Mouse (Mus musculus) right cerebral cortex, postnatal 4 days (tissue): ENCODE data around the gene Cep170b.

Source experiments
- DNase-seq: peaks from one replicate; pipeline ENCODE4 v3.0.0-alpha.2; 2022

The Cep170b gene

DNA sequence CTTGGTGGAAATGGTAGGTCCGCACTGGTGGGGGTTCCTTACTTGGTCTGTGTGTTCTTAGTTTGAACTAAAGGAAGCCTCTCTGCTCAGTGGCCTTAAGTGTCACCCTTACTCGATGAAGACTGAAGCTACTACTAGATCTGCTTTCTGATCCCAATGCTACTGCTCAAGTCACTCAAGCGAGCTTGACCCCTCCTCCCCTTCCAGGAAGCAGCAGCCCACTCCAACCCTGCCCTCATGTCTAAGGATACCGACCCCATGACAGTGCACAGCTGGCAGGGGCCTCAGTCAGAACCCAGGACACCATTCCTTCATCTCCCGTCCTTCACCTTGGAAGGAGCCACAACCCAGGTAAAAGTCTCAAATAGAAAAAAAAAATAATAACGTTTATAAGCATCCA lies at the start of gene Cep170b:
Cep170b (plus strand) TSS at position 240 of the 400 bp plus-strand sequence.
- DNase-seq, result no peak

DNA sequence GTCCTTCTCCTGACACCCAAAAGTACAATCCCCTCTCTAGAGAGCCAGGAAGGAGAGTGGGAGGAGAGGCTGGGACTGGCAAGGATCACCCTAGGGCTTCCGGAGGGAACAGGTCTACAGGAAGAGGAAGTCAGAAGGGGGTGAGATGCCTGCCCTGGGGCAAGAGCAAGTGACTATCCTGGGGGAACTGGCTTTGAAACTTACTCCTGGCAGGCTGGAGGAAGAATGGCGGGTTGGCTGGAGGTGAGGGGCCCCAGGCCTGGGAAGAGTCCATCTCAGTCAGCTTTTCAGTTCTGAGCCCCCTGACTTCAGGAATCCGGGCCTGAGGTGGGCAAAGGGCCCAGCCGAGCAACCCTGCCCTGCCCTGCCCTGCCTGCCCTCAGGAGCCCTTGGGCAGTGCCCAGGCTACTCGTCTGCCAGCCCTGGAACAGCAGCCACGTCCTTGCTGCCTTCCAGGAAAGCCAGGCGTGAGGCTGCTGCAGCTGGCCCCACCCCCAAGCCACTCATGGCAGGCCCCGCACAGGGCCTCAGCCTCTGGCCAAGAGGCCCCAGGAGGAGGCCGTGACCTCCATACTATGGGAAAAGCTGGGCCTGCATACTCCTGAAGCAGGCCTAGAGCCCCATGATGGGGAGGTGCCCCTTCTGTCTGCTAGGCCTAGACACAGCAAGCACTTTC lies 49.4 kb upstream of the Cep170b start:
- no peak for DNase-seq

DNA sequence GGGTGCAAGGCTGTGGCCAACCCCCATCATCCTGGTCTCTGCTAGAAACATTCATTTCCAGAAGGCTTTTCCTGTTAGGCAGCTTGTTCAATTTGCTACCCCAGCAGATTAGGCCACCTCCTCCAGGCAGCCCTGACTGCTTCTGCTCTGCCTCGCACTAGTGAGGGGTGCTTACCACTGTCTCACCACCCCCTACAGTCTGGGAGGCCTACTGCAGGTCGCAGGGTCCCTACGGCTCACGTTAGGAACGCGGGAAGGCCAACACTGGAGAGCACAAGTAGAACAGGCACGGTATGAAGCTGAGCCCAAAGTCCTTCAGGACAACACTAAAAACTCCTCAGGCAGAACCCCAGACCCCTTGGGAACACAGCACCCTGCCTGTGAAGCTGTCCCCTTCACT lies 48.4 kb upstream of the Cep170b start:
- no peak for DNase-seq

DNA sequence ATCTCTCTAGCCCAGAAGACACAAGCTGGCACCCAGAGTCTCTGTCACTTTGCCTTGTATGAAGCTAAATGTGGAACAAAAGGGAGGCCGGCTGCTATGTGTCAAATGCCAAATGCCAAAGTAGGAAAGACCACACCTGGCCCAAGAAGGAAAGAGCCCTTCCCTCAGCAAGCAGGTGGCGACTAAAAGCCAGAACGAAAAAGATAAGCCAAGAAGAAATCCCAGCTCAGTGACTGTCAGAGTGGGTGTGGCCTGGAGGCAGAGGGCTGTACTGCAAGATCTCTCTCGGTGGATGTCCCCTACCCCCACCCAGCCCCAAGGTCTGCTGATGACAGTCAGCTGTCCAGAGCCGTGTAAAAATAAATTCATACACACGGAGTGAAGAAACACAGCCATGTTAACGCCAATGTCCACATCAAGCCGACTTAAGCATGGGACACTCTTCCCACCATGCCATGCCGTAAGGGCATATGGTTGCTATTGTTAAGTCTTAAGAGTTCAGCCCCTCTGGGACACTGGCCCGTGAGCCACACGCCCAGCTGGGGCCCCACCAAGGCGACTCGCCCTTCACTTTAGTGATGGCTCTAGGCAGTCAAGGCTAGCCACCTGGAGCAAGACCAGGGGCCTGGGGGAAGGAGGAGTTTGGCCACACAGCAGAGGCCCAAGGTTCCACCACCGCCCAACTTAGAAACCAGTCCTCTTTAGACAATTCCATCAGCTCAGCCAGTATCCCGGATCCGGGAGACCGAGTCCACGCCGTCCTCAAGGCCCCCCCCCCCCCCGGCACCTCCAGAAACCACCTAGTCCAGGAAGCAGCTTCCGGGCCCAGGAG lies 47.3 kb upstream of the Cep170b start:
- no peak for DNase-seq

DNA sequence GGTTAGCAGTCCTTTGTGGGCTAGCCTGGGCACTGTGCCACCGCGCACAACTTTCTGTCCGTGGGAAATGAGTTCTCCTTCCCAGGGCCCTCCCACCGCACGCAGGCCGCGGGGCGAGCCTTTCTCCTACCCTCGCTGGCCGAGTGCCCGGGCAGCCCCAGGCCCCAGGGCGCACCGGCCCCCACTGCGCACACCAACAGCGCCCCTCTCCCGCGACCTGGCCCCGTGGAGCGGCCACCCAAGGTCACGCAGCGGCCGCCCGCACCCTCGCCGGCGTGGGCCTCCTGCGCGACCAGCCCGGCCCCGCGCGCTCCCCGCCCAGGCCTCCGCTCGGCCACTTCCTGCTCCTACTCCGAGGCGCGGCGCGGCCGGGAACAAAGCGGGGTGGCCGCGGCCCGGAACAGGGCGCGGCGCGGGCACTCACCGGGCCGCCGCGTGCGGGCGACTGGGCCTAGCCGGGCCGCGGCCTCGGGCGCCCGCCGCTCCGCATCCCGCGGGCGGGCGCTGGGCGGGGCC lies 46.6 kb upstream of the Cep170b start:
- peak; percentile 70 for DNase-seq

DNA sequence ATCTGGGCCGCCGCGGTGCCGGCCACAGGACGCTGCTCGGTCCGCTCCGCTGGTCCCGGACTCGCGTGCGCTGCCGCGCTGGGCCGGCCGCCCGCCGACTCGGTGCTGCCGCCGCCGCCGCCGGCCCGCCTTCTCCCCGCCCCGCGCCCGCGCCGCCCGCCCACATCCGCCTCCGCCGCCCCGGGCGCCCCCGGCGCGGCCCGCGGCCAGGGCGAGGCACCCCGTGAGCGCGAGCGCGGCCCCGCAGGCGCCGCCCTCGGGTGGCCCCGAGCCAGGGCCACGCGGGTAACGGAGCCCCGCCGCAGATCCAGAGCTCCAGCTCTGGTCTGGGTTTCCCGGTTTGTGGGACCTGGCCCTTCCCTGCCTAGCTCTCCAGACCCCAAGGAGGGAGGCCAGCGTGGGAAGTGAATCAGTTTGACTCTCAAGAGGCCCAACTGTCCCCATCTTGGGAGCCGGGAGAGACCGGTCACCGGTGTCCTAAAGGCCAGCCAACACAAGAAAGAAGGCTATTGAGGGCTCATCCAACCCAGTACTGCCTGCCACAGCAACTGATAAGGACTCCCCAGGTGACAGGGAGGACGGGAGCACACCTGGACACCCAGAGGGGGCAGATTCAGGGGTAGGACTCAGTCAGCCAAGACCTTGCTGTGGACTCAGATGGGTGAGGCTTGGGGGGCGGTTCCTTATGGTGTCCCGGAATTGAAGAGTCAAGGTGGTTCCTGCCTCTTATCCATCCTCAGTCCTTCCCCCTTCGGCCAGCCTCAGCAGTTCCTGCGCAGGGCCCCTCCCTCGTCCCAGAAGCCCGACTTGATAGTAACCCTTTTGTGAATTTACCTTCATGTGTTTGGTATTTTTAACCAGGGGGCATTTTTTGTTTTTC lies 45.9 kb upstream of the Cep170b start, which contains the start of gene Akt1:
Akt1 (minus strand) TSS at position 753 of the 880 bp plus-strand sequence.
- peak; percentile 51 for DNase-seq

DNA sequence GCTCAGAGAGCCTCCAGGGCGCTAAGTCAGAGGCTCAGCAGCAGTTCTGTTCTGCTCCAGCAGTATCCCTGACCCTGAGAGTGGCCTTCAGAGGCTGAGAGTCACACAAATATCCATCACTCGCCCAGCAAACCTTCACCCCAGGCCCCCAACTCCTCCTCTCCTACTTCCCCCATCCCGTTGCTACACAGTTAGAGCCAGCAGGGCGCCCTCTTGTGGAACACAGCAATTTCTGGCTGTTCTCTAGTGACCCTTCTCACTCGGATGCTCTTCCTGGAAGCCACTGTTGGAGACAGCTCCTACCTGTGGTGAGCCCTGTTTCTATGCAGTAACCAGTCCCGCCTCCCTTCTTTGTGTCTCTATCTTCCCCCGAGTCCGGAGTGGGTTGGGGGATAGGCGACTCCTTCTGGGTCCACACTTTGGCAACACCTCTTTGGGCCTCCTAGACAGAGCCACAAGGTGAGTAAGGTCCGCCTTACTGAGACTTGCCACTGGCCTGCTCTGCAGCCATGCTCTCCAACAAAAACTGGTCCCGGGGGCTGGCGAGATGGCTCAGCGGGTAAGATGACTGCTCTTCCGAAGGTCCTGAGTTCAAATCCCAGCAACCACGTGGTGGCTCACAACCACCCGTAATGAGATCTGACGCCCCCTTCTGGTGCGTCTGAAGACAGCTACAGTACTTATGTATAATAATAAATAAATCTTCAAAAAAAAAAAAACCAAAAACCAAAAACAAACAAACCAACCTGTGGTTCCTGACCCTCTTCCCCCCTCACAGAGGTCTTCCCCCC lies 44.8 kb upstream of the Cep170b start:
- DNase-seq, result peak; percentile 81

DNA sequence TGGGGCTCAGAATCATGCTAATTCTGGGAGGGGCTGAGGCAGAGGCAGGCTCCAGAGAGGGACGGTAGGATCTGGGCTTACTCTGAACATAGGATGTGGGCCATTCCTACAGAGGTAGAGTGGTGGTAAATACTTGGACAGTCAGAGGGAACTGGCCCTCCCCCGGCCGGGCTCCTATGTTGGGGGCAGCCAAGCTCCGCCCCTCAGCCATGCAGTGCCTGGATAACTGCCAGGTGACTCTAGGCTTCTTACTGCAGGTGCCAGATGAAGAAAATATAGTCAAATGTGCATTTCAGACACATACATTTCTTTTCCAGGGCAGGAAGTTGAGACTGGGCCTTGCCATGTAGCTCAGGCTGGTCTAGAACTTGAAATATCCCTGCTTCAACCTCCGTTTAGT lies 43.2 kb upstream of the Cep170b start:
- no peak for DNase-seq

DNA sequence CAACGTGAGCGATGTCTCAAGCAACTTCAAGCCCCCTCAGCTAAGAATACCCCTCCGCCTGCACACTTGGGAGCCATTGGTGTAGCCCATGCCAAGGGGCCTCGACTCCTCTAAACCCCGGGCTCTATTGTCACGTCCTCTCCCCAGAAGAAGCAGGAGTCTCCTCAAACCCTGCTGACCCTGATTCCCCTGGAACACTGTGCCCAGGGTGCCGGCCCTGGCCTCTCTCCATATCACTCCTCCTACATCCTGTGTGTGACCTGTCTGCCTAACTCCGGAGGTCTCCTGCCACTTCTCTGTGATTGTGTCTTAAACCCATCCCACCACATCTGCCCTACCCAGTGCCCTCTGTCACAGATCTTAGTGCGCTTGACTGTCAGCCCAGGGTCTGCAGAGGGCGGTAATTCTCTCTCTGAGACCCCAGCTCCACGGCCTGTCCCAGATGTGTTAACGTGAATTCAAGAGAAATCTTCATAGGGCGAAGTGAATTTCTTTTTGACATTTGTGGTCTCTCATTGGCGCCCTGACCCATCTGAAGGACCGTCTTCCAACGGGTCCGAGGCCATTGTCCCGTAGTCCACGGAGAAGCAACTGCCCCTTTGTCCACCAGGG lies 42.2 kb upstream of the Cep170b start:
- no peak for DNase-seq

DNA sequence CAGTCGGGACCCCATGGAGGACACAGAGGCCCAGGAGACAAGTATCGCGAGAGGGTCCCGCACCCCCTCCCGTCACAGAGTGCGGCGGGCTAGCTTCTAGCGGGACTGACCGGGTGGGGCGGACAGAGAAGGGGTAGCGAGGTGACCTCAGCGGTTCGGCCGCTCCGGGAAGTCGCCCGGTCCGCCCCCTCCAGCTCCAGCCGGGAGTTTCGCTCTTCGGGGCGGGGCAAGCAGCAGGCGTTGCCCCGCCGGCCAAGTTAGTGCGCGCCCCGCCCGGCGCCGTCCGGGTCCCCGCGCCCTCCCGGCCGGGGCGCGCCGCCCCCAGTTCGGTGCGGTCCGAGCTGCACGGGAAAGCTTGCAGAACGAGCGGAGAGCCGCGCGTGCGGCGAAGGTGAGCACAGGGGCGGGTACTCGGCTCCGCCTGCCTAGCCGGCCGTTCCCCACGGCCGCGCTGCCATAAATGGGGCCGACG lies 41.7 kb upstream of the Cep170b start, which contains the start of gene Zbtb42:
Zbtb42 (plus strand) TSS at position 274 of the 472 bp plus-strand sequence.
- no peak for DNase-seq

DNA sequence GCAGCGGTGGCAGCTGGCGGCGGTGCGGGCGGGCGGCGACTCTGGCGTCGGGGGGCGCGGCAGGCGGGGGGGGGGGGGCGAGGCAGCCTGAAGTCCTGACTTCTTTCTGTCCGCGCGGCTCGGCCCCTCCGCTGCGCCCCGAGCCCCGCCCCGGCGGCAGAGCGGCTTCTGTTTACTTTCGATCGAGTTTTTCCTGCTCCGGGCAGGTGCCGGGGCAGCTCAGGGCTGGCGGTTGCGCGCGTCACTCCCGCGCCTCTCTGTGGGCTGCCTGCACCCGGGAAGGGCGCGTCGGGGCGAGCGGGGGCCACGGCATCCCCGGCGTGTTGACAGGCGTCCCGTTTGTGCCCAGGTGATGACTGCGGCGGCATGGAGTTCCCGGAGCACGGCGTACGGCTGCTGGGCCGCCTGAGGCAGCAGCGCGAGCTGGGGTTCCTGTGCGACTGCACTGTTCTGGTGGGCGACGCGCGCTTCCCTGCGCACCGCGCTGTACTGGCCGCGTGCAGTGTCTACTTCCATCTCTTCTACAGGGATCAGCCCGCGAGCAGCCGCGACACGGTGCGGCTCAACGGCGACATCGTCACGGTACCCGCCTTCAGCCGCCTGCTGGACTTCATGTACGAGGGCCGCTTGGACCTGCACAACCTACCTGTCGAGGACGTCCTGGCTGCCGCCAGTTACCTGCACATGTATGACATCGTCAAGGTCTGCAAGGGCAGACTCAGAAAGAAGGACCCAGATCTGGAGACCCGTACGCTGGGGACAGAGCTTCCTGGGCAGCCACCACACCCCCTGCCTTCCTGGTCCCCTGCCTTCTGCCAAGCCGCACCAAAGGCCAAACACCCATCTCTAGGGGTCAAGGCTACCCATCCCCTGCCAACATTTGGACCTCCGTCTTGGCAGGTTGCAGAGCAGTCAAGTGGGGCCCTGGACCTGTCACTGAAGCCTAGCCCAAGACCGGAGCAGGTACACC lies 40.9 kb upstream of the Cep170b start:
- DNase-seq, result no peak

DNA sequence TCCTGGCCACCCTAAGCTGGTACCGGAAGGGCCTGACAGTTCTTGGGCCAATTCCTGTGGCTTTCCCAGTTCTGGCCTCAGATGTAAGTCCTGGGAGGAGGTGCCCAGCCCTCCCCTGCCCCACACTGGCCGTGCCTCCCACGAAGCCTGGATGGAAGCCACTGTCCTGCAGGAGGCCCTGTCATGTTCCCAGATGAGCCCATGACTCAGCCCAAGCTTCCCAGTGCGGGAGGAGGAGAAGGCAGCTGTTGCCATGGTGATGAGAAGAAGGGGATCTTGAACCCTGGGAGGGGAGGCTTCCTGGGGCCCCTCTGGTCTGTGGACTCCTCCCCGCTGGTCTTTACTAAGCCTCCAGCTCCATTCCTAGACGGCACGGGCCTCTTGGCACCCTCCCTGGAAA lies 36.9 kb upstream of the Cep170b start:
- no peak for DNase-seq

DNA sequence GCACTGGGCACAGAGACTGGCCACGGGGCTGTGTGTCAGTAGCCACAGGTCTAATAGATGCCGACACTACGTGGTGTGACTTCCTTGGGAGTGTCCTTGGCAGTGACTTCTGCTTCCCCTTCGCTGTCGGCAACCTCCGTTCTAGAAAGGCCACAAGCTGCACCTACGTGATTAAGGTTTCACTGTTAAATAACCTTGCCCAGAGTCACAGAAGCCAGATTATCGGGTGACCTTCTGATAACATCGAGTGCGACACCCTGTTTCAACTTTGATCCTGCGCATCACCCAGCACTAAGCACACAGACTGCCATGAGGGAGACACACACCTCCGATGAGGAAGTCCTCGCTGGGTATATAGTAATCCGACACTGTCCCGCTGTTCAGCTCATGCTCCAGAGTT lies 31.8 kb upstream of the Cep170b start:
- no peak for DNase-seq

DNA sequence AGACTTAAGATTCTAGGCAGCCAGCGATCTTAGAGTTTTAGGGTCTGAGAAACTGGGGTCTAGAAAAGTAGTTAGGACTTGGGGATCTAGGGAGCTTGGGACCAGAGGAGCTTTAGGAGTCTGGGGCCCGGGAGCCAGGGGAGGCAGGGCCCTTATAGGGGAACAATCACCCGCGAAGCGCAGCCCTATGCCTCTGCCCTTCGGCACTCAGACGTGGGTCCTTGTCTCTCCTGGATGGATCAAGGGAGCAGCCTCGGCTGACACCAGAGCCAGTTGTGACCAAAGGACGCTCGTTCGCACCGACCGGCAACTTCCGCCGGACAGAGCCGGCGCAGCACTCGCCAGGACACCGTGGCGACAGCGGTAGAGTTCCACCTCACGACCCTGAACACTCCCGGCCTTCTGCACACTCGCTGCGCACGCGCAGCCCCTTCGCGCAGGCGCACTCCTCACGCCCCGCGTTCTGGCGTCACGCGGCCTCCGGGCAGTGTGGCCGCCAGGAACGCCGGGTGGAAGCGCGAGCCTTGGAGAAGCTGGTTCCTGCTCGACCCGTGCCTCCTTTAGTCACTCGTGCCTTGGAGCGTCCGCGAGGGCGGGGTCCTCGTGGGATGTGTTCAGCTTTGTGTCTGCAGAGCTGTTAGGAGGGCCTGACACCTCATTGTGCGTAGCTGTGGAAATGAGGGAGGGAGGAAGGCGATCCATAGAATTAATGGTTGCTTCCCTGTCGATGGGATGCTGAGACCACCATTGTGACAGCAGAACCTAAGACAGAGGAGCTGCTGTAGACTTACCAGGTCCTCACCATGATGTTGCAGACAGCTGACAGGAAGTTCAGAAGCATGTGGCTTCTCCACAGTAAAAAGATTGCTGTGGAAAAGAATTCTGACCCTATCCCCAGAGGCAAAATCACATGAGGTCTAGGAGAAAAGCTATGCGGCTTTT lies 26.8 kb upstream of the Cep170b start:
- DNase-seq, result peak; percentile 96

DNA sequence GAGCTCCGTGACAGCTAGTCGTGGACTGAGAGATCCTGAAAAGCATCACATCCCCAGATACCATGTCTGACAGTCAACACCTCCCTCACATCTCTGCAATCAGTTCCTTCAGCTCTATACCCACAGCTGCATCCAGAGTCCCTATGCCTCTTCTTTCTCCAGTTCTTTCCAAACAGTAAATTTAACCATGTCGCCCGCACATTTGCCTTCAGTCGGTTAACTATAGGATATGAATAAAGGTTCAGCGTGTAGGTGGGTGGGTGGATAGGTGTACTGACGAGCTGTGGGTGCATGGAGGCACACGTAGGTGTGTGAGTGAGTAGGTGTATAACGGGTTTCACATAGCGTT lies 26.2 kb upstream of the Cep170b start:
- DNase-seq, result no peak

DNA sequence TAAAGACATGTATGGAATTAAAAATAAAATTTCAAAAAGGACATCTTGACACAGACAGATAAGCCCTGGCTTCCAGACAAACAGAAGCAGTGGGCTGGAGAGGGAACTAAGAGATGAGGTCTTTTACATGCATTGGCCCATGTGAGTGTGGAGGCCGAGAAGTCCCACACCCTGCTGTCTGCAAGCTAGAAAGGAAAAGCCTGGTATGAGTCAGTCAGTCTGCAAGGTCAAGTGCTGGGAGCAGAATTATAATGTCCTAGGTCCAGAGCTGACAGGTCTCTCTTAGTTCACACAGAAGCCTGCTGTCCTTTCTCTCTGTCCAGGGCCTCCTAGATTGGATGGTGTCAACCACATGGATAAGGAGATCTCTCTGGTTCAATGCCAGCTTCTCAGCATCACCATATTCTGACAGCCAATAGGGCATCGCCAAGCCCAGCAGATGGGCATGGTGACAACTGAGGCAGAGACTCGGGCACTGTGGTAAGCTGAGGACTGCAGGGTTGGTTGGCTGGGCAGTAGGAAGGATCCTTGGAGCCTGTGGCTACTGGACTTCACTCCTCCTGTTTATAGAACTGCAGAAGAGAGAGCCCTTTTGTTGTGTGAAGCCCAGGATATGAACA lies 23.3 kb upstream of the Cep170b start:
- no peak for DNase-seq

DNA sequence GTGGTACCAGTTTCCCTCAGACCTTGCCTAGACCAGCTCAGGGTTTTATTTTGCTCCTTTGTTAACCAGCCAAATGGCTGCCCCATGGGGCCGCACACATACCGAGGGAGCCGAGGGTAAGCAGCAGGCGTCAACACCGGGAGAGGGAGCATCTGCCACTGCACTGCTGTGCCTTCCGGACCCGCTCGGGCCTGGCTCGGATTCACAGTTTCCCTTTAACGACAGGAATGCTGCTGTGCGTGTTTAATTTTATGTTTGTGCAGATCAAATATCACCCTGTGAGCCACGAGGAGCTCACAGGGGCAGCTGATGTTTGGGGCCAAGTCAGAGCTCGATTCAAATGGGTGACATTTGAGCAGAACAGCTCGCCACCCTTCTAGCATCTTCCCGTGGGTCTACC lies 19.7 kb upstream of the Cep170b start:
- no peak for DNase-seq
